Mouse (Mus musculus) CH12.LX (cell line): ENCODE measurements around the gene Zfp800. TPM values are rescaled to one million over a fixed set of nuclear protein-coding genes. Genes with fewer than 3 reads are reported as not detected.

Experiments used
- DNase-seq: peaks from one replicate; pipeline ENCODE4 v3.0.0-alpha.2; 2013; ENCODE audit errors: extremely low read depth
- H3K27ac ChIP-seq: 2 replicates; pipeline ENCODE4 v1.5.1; 2012; ENCODE audit warnings: low read depth, mild to moderate bottlenecking, control low read depth, moderate library complexity; ENCODE audit not compliant: insufficient read depth
- H3K27me3 ChIP-seq: replicated peaks from 2 replicates; pipeline ENCODE3; 2012; ENCODE audit warnings: inconsistent platforms
- H3K36me3 ChIP-seq, 2 experiments: replicated peaks in 1 of 2; 2 replicates each; pipeline versions ENCODE3 to v1.6.1; 2012; ENCODE audit warnings: inconsistent platforms in 1 of 2, low read length in 1 of 2, mild to moderate bottlenecking in 1 of 2, mixed read lengths in 1 of 2, moderate library complexity in 1 of 2; ENCODE audit not compliant: control insufficient read depth in 1 of 2, insufficient read depth in 1 of 2
- H3K4me1 ChIP-seq, 2 experiments: 2 replicates each; pipeline ENCODE4 v1.6.1; 2012; ENCODE audit warnings: inconsistent platforms in 1 of 2, moderate library complexity in 1 of 2; ENCODE audit not compliant: insufficient read depth in 2 of 2, control insufficient read depth in 1 of 2
- H3K4me2 ChIP-seq: 2 replicates; pipeline ENCODE4 v1.6.1; 2012; ENCODE audit warnings: low read depth, mild to moderate bottlenecking, control low read depth; ENCODE audit not compliant: poor library complexity, insufficient read depth, severe bottlenecking
- H3K4me3 ChIP-seq, 3 experiments: fragments of 150-350 bp in 1 of 3; sonication (generic) in 1 of 3; replicated peaks in 1 of 3; 2 replicates each; pipeline versions ENCODE3 to v1.5.1; 2011 to 2012; ENCODE audit warnings: low read depth in 2 of 3, low read length in 2 of 3, mild to moderate bottlenecking in 2 of 3, moderate library complexity in 2 of 3, control low read depth in 1 of 3, improper control_type of control experiment in 1 of 3, inconsistent platforms in 1 of 3, mixed read lengths in 1 of 3; ENCODE audit not compliant: poor library complexity in 1 of 3
- H3K79me2 ChIP-seq: replicated peaks from 2 replicates; pipeline ENCODE4 v1.6.1; 2012; ENCODE audit warnings: mild to moderate bottlenecking, moderate library complexity; ENCODE audit not compliant: control insufficient read depth, poor library complexity, insufficient read depth, severe bottlenecking; ENCODE audit errors: extremely low read depth
- H3K9ac ChIP-seq: 2 replicates; pipeline ENCODE4 v1.6.1; 2012; ENCODE audit warnings: low read depth, mild to moderate bottlenecking, control low read depth, moderate library complexity; ENCODE audit not compliant: insufficient read depth
- H3K9me3 ChIP-seq: replicated peaks from 2 replicates; pipeline ENCODE3; 2012; ENCODE audit warnings: low read length, inconsistent platforms, mixed read lengths
- CHD2 ChIP-seq: IDR thresholded peaks from 2 replicates; pipeline ENCODE4 v1.6.1; 2011; ENCODE audit warnings: low read length, improper control_type of control experiment
- E2F4 ChIP-seq: IDR thresholded peaks from 2 replicates; pipeline ENCODE4 v1.6.1; 2011; ENCODE audit warnings: low read depth, low read length, improper control_type of control experiment; ENCODE audit not compliant: insufficient replicate concordance
- ELF1 ChIP-seq: IDR thresholded peaks from 2 replicates; pipeline ENCODE4 v1.6.1; 2014; ENCODE audit warnings: low read depth, mild to moderate bottlenecking, inconsistent platforms, low read length, improper control_type of control experiment
- ETS1 ChIP-seq: conservative IDR thresholded peaks from 2 replicates; pipeline ENCODE4 v1.6.1; 2012; ENCODE audit warnings: low read depth, mild to moderate bottlenecking, inconsistent platforms, low read length, improper control_type of control experiment, moderate library complexity
- JUND ChIP-seq: conservative IDR thresholded peaks from 2 replicates; pipeline ENCODE4 v1.6.1; 2011; ENCODE audit warnings: low read depth, low read length, improper control_type of control experiment
- MEF2A ChIP-seq: IDR thresholded peaks from 2 replicates; pipeline ENCODE4 v1.6.1; 2014; ENCODE audit warnings: low read depth, mild to moderate bottlenecking, inconsistent platforms, low read length, improper control_type of control experiment, borderline replicate concordance
- MXI1 ChIP-seq: IDR thresholded peaks from 2 replicates; pipeline ENCODE4 v1.6.1; 2011; ENCODE audit warnings: mild to moderate bottlenecking, low read depth, low read length, improper control_type of control experiment
- MYC ChIP-seq: IDR thresholded peaks from 2 replicates; pipeline ENCODE4 v1.6.1; 2011; ENCODE audit warnings: low read depth, mild to moderate bottlenecking, improper control_type of control experiment, low read length
- POLR2AphosphoS2 ChIP-seq: IDR thresholded peaks from 2 replicates; pipeline ENCODE4 v1.6.1; 2011; ENCODE audit warnings: low read depth, low read length, improper control_type of control experiment
- RAD21 ChIP-seq: IDR thresholded peaks from 2 replicates; pipeline ENCODE4 v1.6.1; 2011; ENCODE audit warnings: low read depth, mild to moderate bottlenecking, low read length, improper control_type of control experiment, moderate library complexity
- RCOR1 ChIP-seq: conservative IDR thresholded peaks from 2 replicates; pipeline ENCODE4 v1.6.1; 2012; ENCODE audit warnings: low read depth, mild to moderate bottlenecking, inconsistent platforms, low read length, improper control_type of control experiment
- UBTF ChIP-seq: IDR thresholded peaks from 2 replicates; pipeline ENCODE4 v1.6.1; 2012; ENCODE audit warnings: low read depth, mild to moderate bottlenecking, inconsistent platforms, low read length, improper control_type of control experiment, moderate library complexity
- USF1 ChIP-seq: IDR thresholded peaks from 2 replicates; pipeline ENCODE4 v1.6.1; 2014; ENCODE audit warnings: low read depth, mild to moderate bottlenecking, inconsistent platforms, low read length, improper control_type of control experiment
- ZMIZ1 ChIP-seq: IDR thresholded peaks from 2 replicates; pipeline ENCODE4 v1.6.1; 2012; ENCODE audit warnings: low read depth, mild to moderate bottlenecking, inconsistent platforms, low read length, improper control_type of control experiment
- dilution Hi-C: fragments of 300-500 bp; cut with MboI; formaldehyde crosslinking; loops from 2 replicates; pipeline ENCODE4 v1.14.3; 2020; ENCODE audit warnings: low sequenced_read_pairs; ENCODE audit not compliant: extremely low pct_unique_long_range_greater_than_20kb, extremely low pct_ligation_motif_present
- in situ Hi-C: fragments of 300-500 bp; cut with MboI; formaldehyde crosslinking; loops from 3 replicates; pipeline ENCODE4 v1.14.3; 2019; ENCODE audit warnings: low sequenced_read_pairs, low pct_ligation_motif_present, low pct_unique_long_range_greater_than_20kb, mixed read lengths
- polyA plus RNA-seq: library from polyadenylated mRNA; unstranded; fragments of >175 nt; gene quantifications from 2 replicates; pipeline ENCODE4 v1.2.1, GENCODE M21; 2012; ENCODE audit warnings: low read depth; ENCODE audit not compliant: insufficient read length
- total RNA-seq, 2 experiments: library from RNA; depleted of rRNA; stranded (reverse); fragments of 300-350 nt in 1 of 2; fragments of >200 nt in 1 of 2; gene quantifications; 2 replicates each; pipeline ENCODE4 v1.2.3; 2012 to 2014

Zfp800 gene
- total and polyA plus RNA-seq, 3 experiments = 19.1 to 49.5 (median 19.5) TPM

DNA sequence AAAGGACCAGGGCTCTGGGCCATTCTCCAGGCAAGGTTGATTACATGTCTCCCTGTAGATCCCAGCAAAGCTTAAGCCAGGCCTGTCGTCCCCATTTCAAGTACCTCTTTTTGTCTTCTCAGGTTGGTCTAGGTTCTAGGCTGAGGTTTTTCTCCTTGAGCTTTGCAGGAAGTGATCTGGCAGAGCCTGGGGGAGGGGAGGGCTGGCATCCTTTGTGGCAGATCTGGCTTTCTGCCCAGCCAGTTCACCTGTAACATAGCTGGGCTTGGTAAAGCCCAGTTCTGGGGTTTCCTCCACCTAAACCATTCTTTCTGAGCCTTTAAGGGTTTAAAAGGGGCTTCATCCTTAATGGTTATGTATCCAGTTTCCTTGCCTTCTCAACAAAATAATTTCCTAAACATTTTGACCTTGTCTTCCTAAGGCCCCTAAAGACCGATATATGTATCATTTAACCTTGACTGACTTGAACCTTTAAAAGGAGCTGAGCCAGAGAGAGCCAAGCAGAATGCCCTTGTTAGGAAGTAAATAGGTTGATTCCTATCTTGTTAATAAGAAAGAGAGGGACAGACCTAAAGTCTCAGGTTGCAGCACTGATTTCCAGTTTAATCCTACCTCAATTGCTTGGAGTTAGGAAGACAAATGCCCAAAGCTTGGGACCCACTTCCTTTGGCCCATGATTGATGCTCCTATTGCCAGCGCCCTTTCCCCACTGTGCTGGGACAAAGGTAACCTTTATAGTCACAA is 29.5 kb upstream of the Zfp800 start, which contains the start of gene Fscn3:
Gene Fscn3, plus strand, starts transcription at position 694 of the 744 bp plus-strand sequence.
- H3K27ac ChIP-seq = no peak within 1 kb of the TSS
- dilution Hi-C loops (no loop called here), in situ Hi-C loops (no loop called here)
- peaks cover 13 to 35% of the 10 kb centered on the region in 2 experiments for H3K36me3 ChIP-seq
- TF ChIP-seq RCOR1 (no peak), ETS1 (no peak), MEF2A (no peak), POLR2AphosphoS2 (no peak), MXI1 (no peak), UBTF (no peak), CHD2 (no peak), ELF1 (no peak), USF1 (no peak), JUND (no peak), ZMIZ1 (no peak), MYC (no peak)
- TF ChIP-seq, all 38 proteins: peak for 0
- no peak within 1 kb of the TSS for H3K4me3 ChIP-seq
- H3K9ac ChIP-seq = no peak within 1 kb of the TSS
- no peaks in the 10 kb centered on the region for H3K9me3 ChIP-seq
- H3K79me2 ChIP-seq = no peaks in the 10 kb centered on the region
- DNase-seq = no peak
- no peaks in the 10 kb centered on the region for H3K27me3 ChIP-seq
- H3K4me2 ChIP-seq = no peak within 1 kb of the TSS
- H3K4me1 ChIP-seq = peaks cover 4 to 27% of the 10 kb centered on the region in 2 experiments

DNA sequence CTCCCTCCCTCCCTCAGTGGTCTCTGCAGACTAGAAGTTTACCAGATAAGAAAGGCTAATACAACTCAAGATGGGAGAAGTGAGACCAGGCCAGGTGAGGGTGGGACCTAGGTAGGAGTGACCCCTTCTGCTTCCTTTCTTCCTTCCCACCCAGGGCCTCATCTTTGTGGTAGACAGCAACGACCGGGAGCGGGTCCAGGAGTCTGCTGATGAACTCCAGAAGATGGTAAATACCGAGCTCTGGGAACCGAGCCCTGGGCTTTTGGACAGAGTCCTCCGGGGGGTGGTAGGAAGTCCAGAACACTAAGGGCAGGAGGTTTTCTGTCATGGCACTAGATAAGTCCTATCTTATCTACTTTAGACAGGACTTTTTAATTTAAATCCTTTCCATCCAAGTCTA is 27.2 kb upstream of the Zfp800 start:
- in situ Hi-C loops = no loop called here
- no peak for TF ChIP-seq MEF2A
- no peak for TF ChIP-seq MXI1
- no peak for TF ChIP-seq RAD21
- TF ChIP-seq E2F4 = no peak
- Histone ChIP-seq H3K9ac (no peak overlapping the region), H3K4me3 (no peak overlapping the region), H3K36me3 (peaks cover 13 to 40% of the 10 kb centered on the region in 2 experiments), H3K4me2 (no peak overlapping the region), H3K9me3 (no peaks in the 10 kb centered on the region), H3K27ac (no peak overlapping the region), H3K4me1 (peaks cover 16 to 36% of the 10 kb centered on the region in 2 experiments), H3K79me2 (peaks cover 10% of the 10 kb centered on the region), H3K27me3 (no peaks in the 10 kb centered on the region)
- dilution Hi-C loops = no loop called here
- no peak for DNase-seq
